Mouse (Mus musculus): ENCODE results near the gene Zfp955a.
"Not testable (repeated sequence)": the region's sequence is repeated elsewhere in the genome, so short reads cannot be mapped to it uniquely, and the experiment has no call there.

Gene Zfp955a

GRCm38 (mm10) chr17:33254530-33255318, at the start of gene Zfp955a:
Zfp955a (minus strand) TSS chr17:33255145.
- DNase-seq (ENCODE audit: low read depth), result not testable (repeated sequence)

DNA sequence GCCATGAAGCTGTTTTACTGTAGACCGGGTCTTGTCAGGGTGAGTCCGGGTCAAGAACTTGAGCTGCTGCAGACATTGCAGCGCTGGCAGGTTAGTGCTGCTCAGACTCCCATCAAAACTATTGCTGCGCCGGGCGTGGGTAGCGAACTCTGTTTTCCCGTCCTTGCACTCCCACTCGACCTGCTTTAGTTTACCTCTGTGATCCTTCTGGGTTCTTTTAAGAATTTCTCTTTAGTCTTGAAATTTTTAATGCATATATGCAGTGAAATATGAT, 34.9 kb upstream of the Zfp955a start:
- not testable (repeated sequence) for DNase-seq (ENCODE audit: low read depth)

DNA sequence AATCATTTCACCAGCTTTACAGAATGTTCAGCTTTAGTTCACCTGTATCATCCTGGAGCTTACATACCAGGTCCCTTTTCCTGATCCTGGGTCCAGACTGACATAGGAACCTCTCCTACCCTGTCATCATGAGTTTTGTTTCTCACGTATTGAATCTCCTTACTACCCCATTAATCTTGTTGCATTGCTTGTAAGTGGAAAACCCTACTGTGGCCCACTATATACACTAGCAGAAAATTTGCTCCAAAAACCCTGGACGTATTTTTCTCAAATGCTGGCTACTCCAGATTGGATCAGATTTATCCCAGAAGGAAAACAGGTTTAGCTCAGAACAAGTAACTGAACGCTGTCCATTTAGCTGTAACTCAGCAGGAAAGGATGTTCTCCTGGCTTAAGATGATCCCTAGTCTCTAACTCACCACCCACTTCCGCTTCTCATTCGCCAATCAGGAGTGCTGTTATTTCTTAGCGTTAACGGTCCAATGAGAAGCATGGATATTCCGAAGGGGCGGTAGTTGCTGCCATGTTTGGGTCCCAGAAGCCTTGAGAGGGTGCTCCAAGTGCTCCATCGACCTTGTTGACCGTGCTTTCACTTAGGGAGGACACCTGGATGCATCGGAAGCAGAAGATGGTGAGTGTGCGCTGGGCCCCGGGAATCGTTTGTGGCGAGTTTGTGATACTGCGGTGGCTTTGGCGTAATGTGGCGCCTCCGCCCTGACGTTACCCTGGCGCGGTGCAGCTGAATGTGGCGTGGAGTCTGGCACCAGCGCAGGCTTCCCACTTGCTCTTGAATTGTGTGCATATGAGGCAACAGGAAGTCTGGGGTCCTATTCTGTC, 34.3 kb upstream of the Zfp955a start, which contains the start of gene Zfp955b:
Zfp955b (plus strand) TSS at position 506 of the 837 bp plus-strand sequence.
- not testable (repeated sequence) for DNase-seq (ENCODE audit: low read depth)

DNA sequence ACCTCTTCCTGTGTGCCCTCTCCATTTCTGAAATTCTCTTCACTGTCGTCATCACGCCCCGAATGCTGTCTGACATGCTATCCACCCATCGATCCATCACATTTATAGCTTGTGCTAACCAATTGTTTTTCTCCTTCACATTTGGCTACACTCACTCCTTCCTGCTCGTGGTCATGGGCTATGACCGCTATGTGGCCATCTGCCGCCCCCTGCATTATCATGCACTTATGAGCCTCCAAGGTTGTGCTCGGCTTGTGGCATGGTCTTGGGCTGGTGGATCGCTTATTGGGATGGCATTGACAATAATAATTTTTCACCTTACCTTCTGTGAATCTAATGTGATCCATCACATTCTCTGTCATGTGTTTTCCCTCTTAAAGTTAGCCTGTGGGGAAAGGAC, 14.0 kb upstream of the Zfp955a start:
- no peak for DNase-seq (ENCODE audit: low read depth)

DNA sequence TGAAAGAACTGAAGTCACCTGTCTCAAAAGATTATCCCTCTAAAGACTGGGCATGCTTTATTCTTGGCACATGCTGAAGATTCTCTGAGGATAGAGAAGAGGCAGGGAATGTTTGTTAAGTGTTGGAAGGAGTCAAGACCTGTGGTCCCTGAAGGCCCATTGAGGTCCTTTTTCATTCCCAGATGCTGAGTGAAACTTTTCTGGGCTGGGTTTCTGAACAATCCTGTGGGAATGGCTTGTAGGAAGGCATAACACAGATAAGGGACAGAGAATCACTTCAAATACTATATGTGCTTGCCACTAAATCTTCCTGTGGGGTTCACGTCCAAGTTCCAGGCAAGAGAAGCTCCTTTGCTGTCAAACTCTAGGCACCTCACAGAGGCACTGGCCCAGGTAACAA, 9.4 kb upstream of the Zfp955a start, which contains the start of gene Olfr63:
Olfr63 (plus strand) TSS at position 301 of the 400 bp plus-strand sequence.
- DNase-seq (ENCODE audit: low read depth), result no peak

DNA sequence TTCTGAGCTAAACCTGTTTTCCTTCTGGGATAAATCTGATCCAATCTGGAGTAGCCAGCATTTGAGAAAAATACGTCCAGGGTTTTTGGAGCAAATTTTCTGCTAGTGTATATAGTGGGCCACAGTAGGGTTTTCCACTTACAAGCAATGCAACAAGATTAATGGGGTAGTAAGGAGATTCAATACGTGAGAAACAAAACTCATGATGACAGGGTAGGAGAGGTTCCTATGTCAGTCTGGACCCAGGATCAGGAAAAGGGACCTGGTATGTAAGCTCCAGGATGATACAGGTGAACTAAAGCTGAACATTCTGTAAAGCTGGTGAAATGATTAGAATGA, 343 bp upstream of the Zfp955a start:
- DNase-seq (ENCODE audit: low read depth), result not testable (repeated sequence)

GRCm38 (mm10) chr17:33236646-33237045, 18.3 kb downstream of the Zfp955a start:
- not testable (repeated sequence) for DNase-seq (ENCODE audit: low read depth)

- DNase-seq (ENCODE audit: low read depth), result no peak
Observed at GRCm38 (mm10) chr17:33221590-33221989, 33.4 kb downstream of the Zfp955a start, which contains the start of gene Olfr1564. Olfr1564 (minus strand) TSS chr17:33221690.

DNA sequence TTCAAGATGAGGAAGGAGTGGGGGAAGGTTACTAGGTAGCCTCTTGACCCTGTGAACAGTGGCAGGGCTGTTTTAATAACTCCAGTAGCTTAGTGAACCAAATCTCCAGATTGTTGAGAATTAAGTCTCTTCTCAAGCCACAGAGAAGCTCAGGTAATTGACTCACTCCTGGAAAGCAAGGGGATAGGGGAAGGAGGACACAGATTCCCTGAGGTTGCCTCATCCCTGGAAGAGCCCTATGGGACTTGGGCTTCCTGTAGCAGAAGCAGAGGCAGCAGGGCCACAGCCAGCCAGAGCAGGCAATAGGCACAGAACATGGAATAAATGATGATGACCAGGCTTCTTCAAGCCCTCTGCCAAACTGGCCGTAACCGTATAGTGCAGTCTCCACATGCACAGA, 63.9 kb downstream of the Zfp955a start, which contains the start of gene Olfr239:
Olfr239 (plus strand) TSS at position 301 of the 400 bp plus-strand sequence.
- DNase-seq (ENCODE audit: low read depth), result not testable (repeated sequence)

All from NIH3T3 (cell line).